ENCODE assay signal across 28 mouse cellular contexts in the genomic region with DNA sequence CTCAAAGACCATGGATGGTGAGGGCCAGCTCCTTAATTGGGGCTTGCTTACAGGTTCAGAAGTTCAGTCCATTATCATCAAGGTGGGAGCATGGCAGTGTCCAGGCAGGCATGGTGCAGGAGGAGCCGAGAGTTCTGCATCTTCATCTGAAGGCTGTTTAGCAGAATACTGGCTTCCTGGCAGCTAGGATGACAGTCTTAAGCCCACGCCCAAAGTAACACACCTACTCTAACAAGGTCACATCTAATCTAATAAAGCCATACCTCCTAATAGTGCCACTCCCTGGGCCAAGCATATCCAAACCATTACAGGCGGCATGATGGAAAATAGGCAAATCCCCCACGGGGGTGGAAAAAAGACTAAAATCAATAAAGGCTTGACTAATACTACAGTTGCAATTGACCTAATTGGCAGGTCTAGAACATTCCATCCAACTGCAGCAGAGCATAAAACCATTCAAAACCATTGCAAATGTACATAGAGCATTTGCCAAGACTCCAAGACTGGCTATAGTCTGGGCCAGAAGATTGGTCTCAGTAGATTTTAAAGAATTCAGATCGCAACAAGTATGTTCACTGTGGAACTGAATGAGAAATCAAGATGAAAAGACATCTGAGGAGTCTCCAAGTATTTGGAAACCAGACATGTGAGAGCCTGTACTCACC.
A peak's percentile ranks its signal among the peaks of the same experiment; 100 is the strongest.
DNase-seq lines count a peak whose midpoint lies in the region; ATAC-seq and TF ChIP-seq lines count a peak whose summit lies in the region.
"Had no signal": no experiment of that assay in that cellular context is flagged by ENCODE, and none has a peak within 500 bp of the region (broad histone marks: within the 10 kb centered on the region; RNA-seq: fewer than 3 reads in every experiment).

No protein-coding gene starts in this region.

- no peaks in the 10 kb centered on the region for H3K27me3 ChIP-seq in heart, embryonic 12.5 days (replicated peaks)
- H3K27me3 ChIP-seq in liver, embryonic 13.5 days, result no peaks in the 10 kb centered on the region
- H3K27me3 ChIP-seq in stomach, postnatal 0 days (ENCODE audit: control insufficient read depth, insufficient read depth, low read length), result no peaks in the 10 kb centered on the region
- H3K27me3 ChIP-seq: embryonic facial prominence, embryonic 12.5 days; forebrain, embryonic 13.5 days; hindbrain, embryonic 12.5 days; midbrain, embryonic 13.5 days; neural tube, embryonic 13.5 days had no signal

- H3K27ac ChIP-seq in heart, embryonic 12.5 days (ENCODE audit: poor library complexity, severe bottlenecking), result no peak overlapping the region
- H3K27ac ChIP-seq in liver, embryonic 13.5 days, result peak overlapping the region; percentile 50
- no peak overlapping the region for H3K27ac ChIP-seq in stomach, postnatal 0 days (replicated peaks)
- H3K27ac ChIP-seq: embryonic facial prominence, embryonic 12.5 days; forebrain, embryonic 13.5 days; heart, embryonic 10.5 days; hindbrain, embryonic 12.5 days; hindbrain, postnatal 0 days; kidney, postnatal 0 days; macrophage; midbrain, embryonic 13.5 days; neural tube, embryonic 13.5 days had no signal

- H3K36me3 ChIP-seq in heart, embryonic 12.5 days, result no peaks in the 10 kb centered on the region
- H3K36me3 ChIP-seq in liver, embryonic 13.5 days, result peaks cover 31% of the 10 kb centered on the region
- H3K36me3 ChIP-seq in stomach, postnatal 0 days (ENCODE audit: control insufficient read depth, insufficient read depth, low read length), result no peaks in the 10 kb centered on the region
- H3K36me3 ChIP-seq: embryonic facial prominence, embryonic 12.5 days; hindbrain, embryonic 12.5 days; midbrain, embryonic 13.5 days; neural tube, embryonic 13.5 days had no signal

- no peak for TF ChIP-seq CTCF in stomach, postnatal 0 days (IDR thresholded peaks at IDR 0.05; ENCODE audit: low read depth)

- no peaks in the 10 kb centered on the region for H3K9me3 ChIP-seq in heart, embryonic 12.5 days (replicated peaks)
- no peaks in the 10 kb centered on the region for H3K9me3 ChIP-seq in liver, embryonic 13.5 days (replicated peaks)
- H3K9me3 ChIP-seq in stomach, postnatal 0 days (ENCODE audit: control insufficient read depth, low read length), result no peaks in the 10 kb centered on the region
- H3K9me3 ChIP-seq: embryonic facial prominence, embryonic 12.5 days; forebrain, embryonic 13.5 days; heart, embryonic 10.5 days; hindbrain, embryonic 12.5 days; midbrain, embryonic 13.5 days; neural tube, embryonic 13.5 days had no signal

- no peak overlapping the region for H3K4me3 ChIP-seq in heart, embryonic 12.5 days
- peak overlapping the region; percentile 6; the same call in 1 of the 2 replicates for H3K4me3 ChIP-seq in liver, embryonic 13.5 days (replicated peaks)
- no peak overlapping the region for H3K4me3 ChIP-seq in stomach, postnatal 0 days (ENCODE audit: low read depth, low read length)
- H3K4me3 ChIP-seq: embryonic facial prominence, embryonic 12.5 days; forebrain, embryonic 13.5 days; heart, embryonic 10.5 days; hindbrain, embryonic 12.5 days; midbrain, embryonic 13.5 days; neural tube, embryonic 13.5 days had no signal

- H3K9ac ChIP-seq in heart, embryonic 12.5 days, result no peak overlapping the region
- no peak overlapping the region for H3K9ac ChIP-seq in liver, embryonic 13.5 days
- no peak overlapping the region for H3K9ac ChIP-seq in stomach, postnatal 0 days (ENCODE audit: low read length)
- H3K9ac ChIP-seq: embryonic facial prominence, embryonic 12.5 days; forebrain, embryonic 13.5 days; hindbrain, embryonic 12.5 days; midbrain, embryonic 13.5 days; neural tube, embryonic 13.5 days had no signal

- DNase-seq in heart, adult 11 months, result peak; percentile 84
- no peak for DNase-seq in liver, embryonic 13.5 days
- DNase-seq in kidney, postnatal 10 days, result no peak
- DNase-seq in stomach, postnatal 0 days (ENCODE audit: low spot score), result no peak
- DNase-seq in adrenal gland, postnatal 25 days, result no peak
- DNase-seq: adrenal gland, adult 2 months; cerebellum, adult 9-11 months; embryo, embryonic 11 days; gastrocnemius, postnatal 10 days; heart, postnatal 36 days; kidney, adult 8-10 months; layer of hippocampus, adult 9-11 months; lung, adult 18-20 months; right cerebral cortex, postnatal 4 days had no signal

- TF ChIP-seq EP300 in stomach, postnatal 0 days (optimal IDR thresholded peaks at IDR 0.05), result no peak

- ATAC-seq in heart, embryonic 12.5 days (ENCODE audit: insufficient number of reproducible peaks, low FRiP score), result no peak
- ATAC-seq in erythroblast, adult 5-6 weeks (replicated peaks; ENCODE audit: low FRiP score, poor library complexity, severe bottlenecking), result peak; percentile 84
- ATAC-seq in liver, embryonic 13.5 days (ENCODE audit: low read depth), result peak; percentile 90
- no peak for ATAC-seq in stomach, postnatal 0 days (ENCODE audit: low FRiP score, low TSS enrichment)
- ATAC-seq: activated CD4-positive, CD25-positive, alpha-beta regulatory T cell, adult 4 months; forebrain, embryonic 13.5 days; hindbrain, postnatal 0 days; intestine, embryonic 16.5 days; lung, postnatal 0 days; midbrain, embryonic 13.5 days had no signal

- WGBS in heart, embryonic 12.5 days, result 91% methylated on average over 5 of the region's 5 CpGs
- WGBS in liver, embryonic 13.5 days (ENCODE audit: insufficient replicate concordance), result 67% methylated on average over 5 of the region's 5 CpGs
- WGBS in stomach, postnatal 0 days, result 85% methylated on average over 5 of the region's 5 CpGs

- peaks cover 15% of the 10 kb centered on the region for H3K4me1 ChIP-seq in heart, embryonic 12.5 days (replicated peaks)
- peaks cover 16% of the 10 kb centered on the region for H3K4me1 ChIP-seq in liver, embryonic 13.5 days (replicated peaks)
- no peaks in the 10 kb centered on the region for H3K4me1 ChIP-seq in stomach, postnatal 0 days (replicated peaks; ENCODE audit: control insufficient read depth, insufficient read depth)
- H3K4me1 ChIP-seq: forebrain, embryonic 13.5 days; hindbrain, embryonic 12.5 days; midbrain, embryonic 13.5 days; neural tube, embryonic 13.5 days had no signal

- no peak overlapping the region for H3K4me2 ChIP-seq in heart, embryonic 12.5 days
- peak overlapping the region; percentile 10; the same call in 1 of the 2 replicates for H3K4me2 ChIP-seq in liver, embryonic 13.5 days
- H3K4me2 ChIP-seq in stomach, postnatal 0 days (replicated peaks; ENCODE audit: low read depth), result no peak overlapping the region
- H3K4me2 ChIP-seq: embryonic facial prominence, embryonic 12.5 days; forebrain, embryonic 13.5 days; hindbrain, embryonic 12.5 days; midbrain, embryonic 13.5 days; neural tube, embryonic 13.5 days had no signal

Comparison
In these comparisons a context has a peak if more than half of its experiments do, and no peak if none do; other contexts are left out.
1. ATAC-seq: peak in erythroblast, adult 5-6 weeks (single experiment) and liver, embryonic 13.5 days (single experiment); none in heart, embryonic 12.5 days (single experiment) and stomach, postnatal 0 days (single experiment).